Mouse (Mus musculus): Measurements from ENCODE around the gene Bmp8b.

Bmp8b gene

GRCm38 (mm10) chr4:123171811-123172210 lies 66.8 kb downstream of the Bmp8b start:
- DNase-seq (ENCODE audit: extremely low read depth, low read depth): no peak

Measured in MEL-GATA-1-ER (cell line).